Mouse (Mus musculus) T-helper 1 cell (primary cell): ENCODE data around the gene Gpr182.
"Not testable (repeated sequence)": the region's sequence is repeated elsewhere in the genome, so short reads cannot be mapped to it uniquely, and the experiment has no call there.

Experiments
- in situ Hi-C: fragments of 300-600 bp; cut with MboI, MseI; formaldehyde crosslinking; loops from one replicate; pipeline ENCODE4 v1.15.1; 2025; ENCODE audit warnings: high pct_unique_total_duplicates

Gpr182 gene

GRCm38 (mm10) chr10:127751548-127751947, at the start of gene Gpr182:
TSS of gene Gpr182 (minus strand) at chr10:127751732.
- in situ Hi-C loops = no loop called here

- in situ Hi-C loops = no loop called here
Measured at GRCm38 (mm10) chr10:127800891-127801290, 49.4 kb upstream of the Gpr182 start, which contains the start of gene Rdh16. TSS of gene Rdh16 (plus strand) at chr10:127801152.

- in situ Hi-C loops = no loop called here
Measured at GRCm38 (mm10) chr10:127799295-127799694, 47.8 kb upstream of the Gpr182 start.

- in situ Hi-C loops = not testable (repeated sequence)
Measured at GRCm38 (mm10) chr10:127785411-127785810, 33.9 kb upstream of the Gpr182 start.

DNA sequence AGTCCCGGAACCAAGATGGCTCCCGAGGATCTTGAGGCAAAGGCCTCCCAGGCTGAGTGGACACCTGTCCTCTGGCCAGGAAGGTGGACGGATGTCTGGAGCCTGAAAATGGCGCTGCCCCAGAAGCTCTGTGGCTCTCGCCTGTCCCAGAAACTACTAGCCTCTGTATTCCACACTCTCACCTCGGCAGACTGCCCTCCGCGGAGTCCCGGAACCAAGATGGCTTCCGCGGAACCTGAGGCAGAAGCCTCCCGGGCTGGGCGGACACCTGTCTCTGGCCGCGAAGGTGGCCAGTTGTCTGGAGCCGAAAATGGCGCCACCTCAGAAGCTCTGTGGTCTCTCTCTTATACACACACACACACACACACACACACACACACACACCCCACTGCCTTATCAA, 30.8 kb upstream of the Gpr182 start:
- in situ Hi-C loops = not testable (repeated sequence)

- in situ Hi-C loops = no loop called here
Measured at GRCm38 (mm10) chr10:127776011-127776410, 24.5 kb upstream of the Gpr182 start, which contains the start of gene Rdh9. TSS of gene Rdh9 (plus strand) at chr10:127776386.

DNA sequence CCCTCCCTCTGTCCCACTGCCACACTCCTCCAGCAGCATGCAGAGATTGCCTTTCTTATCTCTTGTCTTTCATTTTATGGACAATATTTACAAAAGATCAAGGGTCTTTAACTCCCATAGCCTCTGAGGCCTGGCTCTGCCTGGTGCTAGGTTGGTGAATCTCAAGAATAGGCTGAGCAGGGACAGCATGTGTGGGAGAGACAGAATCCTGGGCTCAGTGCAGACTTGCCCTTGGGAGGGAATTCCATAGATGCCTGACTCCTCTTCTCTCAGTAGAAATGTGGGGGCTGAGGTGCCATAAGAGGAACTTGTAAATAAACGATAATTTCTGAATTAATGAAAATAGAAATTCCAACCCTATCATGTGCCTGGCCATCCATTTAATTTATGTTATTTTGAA, 15.0 kb upstream of the Gpr182 start:
- in situ Hi-C loops = no loop called here

DNA sequence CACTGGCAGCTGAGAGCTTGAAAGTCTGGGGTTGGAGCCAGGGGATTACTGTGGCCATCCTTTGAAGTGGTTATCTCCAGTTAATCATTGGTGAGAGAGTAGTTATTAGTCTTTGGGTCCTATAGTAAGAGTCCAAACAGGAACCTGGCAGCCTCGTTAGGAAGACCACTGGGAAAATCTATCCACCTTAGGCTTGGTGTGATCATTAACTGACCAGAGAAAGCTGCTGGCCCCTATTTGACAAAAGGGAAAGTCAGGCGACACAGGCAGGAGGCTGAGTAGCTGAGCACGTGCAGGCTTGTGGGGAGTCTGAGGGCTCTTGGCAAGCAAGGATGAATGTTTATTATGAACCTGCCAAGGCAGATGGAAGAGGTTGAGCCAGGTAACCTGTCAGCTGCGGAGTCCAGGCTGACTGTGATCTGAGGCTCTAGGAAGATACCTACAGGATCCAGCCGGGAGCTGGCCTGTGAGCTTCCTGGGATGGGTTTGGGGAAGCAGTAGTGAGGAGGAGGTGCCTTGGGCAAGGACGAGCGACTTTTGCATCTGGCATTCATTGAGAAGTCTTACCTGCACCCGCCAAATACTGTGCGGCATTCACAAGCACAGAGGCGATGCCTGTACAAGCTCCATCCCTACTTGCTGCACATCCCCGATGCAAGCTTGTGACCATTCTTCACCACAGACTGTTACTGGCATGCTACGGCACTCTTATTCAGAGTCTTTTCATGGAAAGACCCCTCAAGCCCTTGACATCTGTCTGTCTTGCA, 12.6 kb upstream of the Gpr182 start:
- in situ Hi-C loops = no loop called here

DNA sequence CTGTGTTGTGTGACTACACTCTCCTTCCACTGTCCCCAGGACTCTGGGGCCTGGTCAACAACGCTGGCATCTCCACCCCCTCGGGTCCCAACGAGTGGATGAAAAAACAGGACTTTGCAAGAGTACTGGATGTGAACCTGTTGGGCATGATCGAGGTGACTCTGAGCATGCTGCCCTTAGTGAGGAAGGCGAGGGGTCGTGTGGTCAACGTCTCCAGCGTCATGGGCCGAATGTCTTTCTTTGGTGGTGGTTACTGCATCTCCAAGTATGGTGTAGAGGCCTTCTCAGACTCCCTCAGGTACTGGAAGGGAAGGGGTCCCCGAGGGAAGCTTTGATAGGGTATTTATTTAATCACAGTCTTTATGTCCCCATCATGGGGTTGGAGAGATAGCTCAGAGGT, 11.4 kb upstream of the Gpr182 start:
- in situ Hi-C loops = not testable (repeated sequence)

DNA sequence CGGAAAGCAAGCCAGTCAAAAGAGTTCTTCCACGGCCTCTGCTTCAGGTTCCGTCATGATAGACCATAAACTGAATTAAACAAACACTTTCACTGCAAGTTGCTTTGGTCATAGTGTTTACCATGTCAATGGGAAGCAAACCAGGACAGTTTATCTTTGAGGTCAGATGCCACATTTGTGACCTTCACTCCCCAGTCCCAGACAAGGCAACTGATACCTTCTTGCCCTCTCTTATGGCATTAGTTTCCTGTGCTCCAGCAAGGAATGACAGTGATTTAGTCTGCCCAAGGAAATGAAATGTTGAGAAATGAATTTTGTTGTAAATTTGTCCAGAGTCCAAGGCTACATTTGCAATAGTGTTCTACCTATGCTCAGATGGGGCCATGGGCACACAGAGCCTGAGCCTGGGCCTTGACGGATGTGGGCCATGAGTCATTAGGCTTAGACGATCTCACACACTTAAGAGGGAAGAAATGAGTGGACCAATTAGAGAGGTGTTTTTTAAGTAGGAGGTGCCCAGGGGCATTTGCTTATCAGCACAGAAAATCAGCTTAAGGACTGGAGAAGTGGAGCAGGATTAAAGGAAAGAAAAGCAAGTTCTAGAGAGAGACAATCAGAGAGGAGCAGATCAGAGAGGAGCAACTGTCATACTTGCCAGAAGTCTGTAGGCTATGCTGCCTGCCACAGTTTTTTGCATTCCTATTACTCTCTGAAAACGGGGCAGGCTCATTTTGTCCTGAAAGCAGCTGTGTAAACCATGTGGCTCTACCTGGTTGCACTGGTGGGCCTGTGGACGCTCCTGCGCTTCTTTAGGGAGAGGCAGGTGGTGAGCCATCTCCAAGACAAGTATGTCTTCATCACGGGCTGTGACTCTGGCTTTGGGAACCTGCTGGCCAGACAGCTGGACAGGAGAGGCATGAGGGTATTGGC, 7.9 kb upstream of the Gpr182 start, which contains the start of the genes Rdh1 and Rdh16f1:
Gene Rdh1, plus strand, starts transcription at position 541 of the 930 bp plus-strand sequence.
Gene Rdh16f1, plus strand, starts transcription at position 607 of the 930 bp plus-strand sequence.
- in situ Hi-C loops = no loop called here

- in situ Hi-C loops = no loop called here
Measured at GRCm38 (mm10) chr10:127755770-127756468, 4.4 kb upstream of the Gpr182 start.

DNA sequence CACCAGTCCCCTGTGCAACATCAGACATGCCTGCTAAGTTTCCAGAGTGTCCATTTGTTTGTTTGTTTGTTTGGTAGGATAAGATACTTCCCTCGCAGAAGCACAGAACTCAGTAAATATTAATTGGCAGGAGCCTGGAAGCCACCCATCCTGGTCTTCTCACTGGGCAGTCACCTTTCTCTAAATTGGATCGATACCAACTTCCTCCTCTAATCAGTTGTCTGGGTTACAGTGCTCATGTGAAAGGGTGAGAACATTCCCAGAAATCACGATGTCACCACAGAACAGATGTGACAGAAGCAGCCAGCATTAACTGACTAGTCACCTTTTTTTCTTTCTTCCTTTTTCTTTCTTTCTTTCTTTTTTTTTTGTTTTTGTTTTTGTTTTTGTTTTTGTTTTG, 3.7 kb upstream of the Gpr182 start:
- in situ Hi-C loops = no loop called here

DNA sequence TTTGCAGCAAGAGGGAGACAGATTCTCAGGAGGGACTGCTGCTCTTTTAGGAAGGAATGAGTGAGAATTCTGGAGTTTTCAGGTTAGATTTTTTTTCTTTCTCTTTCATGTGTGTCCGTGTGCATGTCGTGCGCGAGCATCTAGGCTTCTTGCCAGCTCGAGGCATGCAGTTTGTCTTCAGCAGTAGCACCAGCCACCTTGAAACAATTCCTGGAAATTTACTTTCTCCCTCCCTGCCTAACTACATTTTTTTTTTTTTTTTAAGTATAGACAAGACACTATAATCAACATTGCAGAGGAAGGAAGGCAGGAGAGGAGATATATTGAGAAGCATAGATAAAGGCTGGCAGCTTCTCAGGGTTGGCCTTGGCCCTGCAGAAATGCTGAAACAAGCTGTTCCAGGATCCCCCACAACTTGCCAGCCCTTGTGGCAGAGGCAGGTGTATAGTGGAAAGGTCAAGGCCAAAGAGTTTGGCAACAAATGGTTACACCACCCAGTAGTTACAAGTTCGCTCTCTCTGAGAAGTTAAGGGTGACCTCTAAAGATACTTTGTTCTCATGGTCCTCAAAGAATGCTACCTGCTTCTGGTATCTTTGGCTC, 3.1 kb upstream of the Gpr182 start:
- in situ Hi-C loops = no loop called here

GRCm38 (mm10) chr10:127750136-127750777, 1.3 kb downstream of the Gpr182 start:
- in situ Hi-C loops = no loop called here

DNA sequence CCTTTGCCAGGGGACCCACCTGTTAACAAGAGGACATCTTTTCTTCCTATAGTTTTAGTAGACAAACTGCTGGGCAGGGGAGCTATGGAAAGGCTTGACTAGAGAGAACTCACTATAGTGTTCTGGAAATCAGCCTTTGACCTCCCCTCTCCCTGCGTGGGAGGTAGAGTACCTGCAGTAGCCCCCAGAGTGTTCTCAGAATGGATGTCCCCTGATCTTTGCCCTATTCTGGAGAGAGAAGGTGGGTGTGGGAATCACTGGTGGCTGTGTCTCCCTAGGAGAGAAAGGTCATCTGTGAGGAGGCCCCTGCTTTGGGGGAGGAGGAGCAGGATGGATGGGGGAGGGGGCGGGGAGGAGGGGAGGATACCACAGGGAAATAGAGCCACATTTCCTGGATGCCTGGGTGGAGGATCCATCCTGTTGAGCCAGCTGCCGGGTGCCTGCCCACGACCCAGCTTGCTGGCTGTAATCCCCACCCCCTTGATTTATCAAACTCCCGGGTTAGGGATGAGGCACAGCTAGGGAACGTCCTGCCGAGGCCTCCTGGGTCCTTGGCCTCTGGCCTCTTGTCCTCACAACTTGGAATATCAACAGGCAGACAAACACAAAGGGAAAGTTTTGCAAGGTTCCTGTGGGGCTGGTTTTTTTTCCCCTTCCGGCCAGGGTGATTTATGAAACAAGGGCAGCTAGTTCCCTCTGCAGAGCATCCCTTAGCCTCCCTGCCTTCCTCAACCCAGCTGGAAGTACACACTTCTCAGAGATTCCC, 2.5 kb downstream of the Gpr182 start:
- in situ Hi-C loops = no loop called here

GRCm38 (mm10) chr10:127747254-127747653, 4.3 kb downstream of the Gpr182 start:
- in situ Hi-C loops = no loop called here

DNA sequence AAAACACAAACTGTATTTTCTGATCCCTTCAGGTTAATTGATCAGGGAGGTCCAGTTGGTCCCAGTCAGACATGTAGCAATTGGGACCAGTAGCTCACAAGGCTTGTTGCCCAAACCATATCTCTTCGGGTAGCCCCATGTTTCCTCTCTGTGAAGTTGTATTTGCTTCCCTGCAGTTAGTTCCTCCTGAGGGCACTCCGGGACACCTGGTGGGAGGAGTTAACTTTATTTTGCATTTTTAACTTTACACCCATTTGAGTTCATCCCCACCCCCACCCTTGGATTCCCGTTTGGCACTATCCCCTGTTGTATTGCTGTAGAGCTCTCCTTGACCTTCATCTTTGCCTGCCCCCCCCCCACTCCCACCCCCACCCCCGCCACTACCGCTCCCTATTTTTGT, 5.6 kb downstream of the Gpr182 start:
- in situ Hi-C loops = no loop called here

GRCm38 (mm10) chr10:127744661-127745060, 6.9 kb downstream of the Gpr182 start:
- in situ Hi-C loops = no loop called here

DNA sequence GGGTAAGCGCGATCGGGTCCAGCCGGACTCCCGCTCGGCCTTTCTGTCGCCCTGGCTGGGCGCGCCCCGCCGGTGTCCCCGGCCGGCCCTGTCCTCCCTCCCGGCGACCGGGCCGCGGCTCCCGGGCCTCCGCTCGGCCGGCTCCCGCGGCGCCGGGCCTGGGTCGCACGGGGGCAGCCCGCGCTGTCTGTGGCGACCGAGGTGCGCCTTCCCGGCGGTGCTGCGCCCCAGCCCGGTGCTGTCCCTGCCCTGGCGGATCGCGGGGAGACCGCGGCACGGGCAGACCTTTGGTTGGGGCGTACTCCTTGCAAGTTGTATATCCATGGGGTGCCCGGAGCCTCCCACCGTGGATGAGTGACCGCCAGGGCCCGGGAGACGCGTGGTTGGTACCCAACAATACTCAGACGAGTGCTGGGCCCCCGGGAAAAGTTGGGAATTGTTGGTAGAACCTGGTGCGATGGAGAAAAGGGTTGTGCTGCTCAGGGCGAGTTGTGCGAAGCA, 11.8 kb downstream of the Gpr182 start:
- in situ Hi-C loops = loop anchor here (5.0 kb wide), 1 partner anchor 62 kb away; no protein-coding TSS in a partner anchor
